Comparison of ENCODE assay signal across 8 mouse cellular contexts in the genomic region with DNA sequence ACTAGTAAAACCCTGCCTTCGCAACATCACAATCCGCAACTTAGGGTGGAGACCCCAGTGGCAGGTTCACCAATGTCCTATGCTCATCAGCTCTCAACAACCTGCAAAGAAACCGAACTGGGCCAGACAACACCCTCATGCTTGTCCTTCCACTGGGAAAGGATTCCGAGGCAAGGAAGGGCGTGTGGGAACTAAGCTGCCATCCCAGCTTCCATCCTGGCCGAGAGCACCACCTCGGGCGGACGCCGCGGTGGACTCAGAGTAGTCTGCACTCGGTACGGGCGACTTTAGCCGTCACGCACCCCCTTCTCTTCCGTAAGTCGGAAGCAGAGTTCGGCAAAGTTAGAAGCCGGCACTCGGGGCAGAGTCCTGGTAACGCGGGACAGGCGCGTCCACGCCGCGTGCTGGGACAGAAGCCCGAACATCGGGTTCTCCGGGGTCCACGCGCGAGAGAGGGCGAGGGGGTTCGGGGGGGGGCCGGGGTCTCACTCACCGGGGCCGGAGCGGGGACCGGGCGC. TPM values are rescaled to one million over a fixed set of nuclear protein-coding genes. Genes with fewer than 3 reads are reported as not detected.
DNase-seq lines count a peak whose midpoint lies in the region; ATAC-seq and TF ChIP-seq lines count a peak whose summit lies in the region.

No protein-coding gene starts in this region.

- ATAC-seq in heart, embryonic 12.5 days (ENCODE audit: insufficient number of reproducible peaks, low FRiP score): peak; percentile 16; the same call in 1 of the 2 replicates
- peak; percentile 40 for ATAC-seq in kidney, postnatal 0 days (replicated peaks; ENCODE audit: low FRiP score, low read depth)

- no peaks in the 10 kb centered on the region for H3K27me3 ChIP-seq in heart, embryonic 12.5 days (replicated peaks)
- no peaks in the 10 kb centered on the region for H3K27me3 ChIP-seq in kidney, postnatal 0 days (ENCODE audit: insufficient read depth, low read length)
- no peaks in the 10 kb centered on the region for H3K27me3 ChIP-seq in spleen, adult 2 months (ENCODE audit: control insufficient read depth, insufficient read depth, low read length)

- TF ChIP-seq POLR2A in cortical plate, adult 2 months (IDR thresholded peaks at IDR 0.05; ENCODE audit: extremely low read depth, insufficient read depth, low read length): no peak
- TF ChIP-seq POLR2A in spleen, adult 2 months (IDR thresholded peaks at IDR 0.05; ENCODE audit: low read depth, low read length): no peak

- H3K27ac ChIP-seq in cortical plate, adult 2 months (ENCODE audit: insufficient read depth, low read length): no peak overlapping the region
- peak overlapping the region; percentile 78 for H3K27ac ChIP-seq in heart, embryonic 12.5 days (ENCODE audit: poor library complexity, severe bottlenecking)
- H3K27ac ChIP-seq in kidney, postnatal 0 days: peak overlapping the region; percentile 76
- no peak overlapping the region for H3K27ac ChIP-seq in spleen, adult 2 months (ENCODE audit: insufficient read depth, low read length)

- peak overlapping the region; percentile 78 for H3K4me2 ChIP-seq in heart, embryonic 12.5 days
- H3K4me2 ChIP-seq in kidney, postnatal 0 days (ENCODE audit: low read length): peak overlapping the region; percentile 71

- no peaks in the 10 kb centered on the region for H3K9me3 ChIP-seq in heart, embryonic 12.5 days (replicated peaks)
- H3K9me3 ChIP-seq in kidney, postnatal 0 days (replicated peaks; ENCODE audit: low read length): no peaks in the 10 kb centered on the region

- peak overlapping the region; percentile 65 for H3K4me3 ChIP-seq in cortical plate, adult 2 months (ENCODE audit: insufficient read depth, low read length)
- H3K4me3 ChIP-seq in heart, embryonic 12.5 days: peak overlapping the region; percentile 85
- peak overlapping the region; percentile 68 for H3K4me3 ChIP-seq in kidney, postnatal 0 days (replicated peaks; ENCODE audit: low read depth, low read length)
- peak overlapping the region; percentile 59 for H3K4me3 ChIP-seq in spleen, adult 2 months (ENCODE audit: extremely low read depth, insufficient read depth, insufficient read length)

- DNase-seq in A20 (ENCODE audit: low read depth, low spot score) (peak; percentile 72), MN1 (ENCODE audit: low spot score) (peak; percentile 70)
- peak; percentile 77 for DNase-seq in kidney, postnatal 0 days (ENCODE audit: low spot score)
- peak; percentile 68 to 73 for DNase-seq in lung, postnatal 4 days
- peak in 1 of 2 experiments; percentile 42 for DNase-seq in spleen, adult 2 months (ENCODE audit: low read depth in 1 of 2, low spot score in 2 of 2)
- DNase-seq in layer of hippocampus, postnatal 36 days: no peak

- peaks cover 1% of the 10 kb centered on the region; the same call in 1 of the 2 replicates for H3K4me1 ChIP-seq in cortical plate, adult 2 months (ENCODE audit: control insufficient read depth, insufficient read depth, low read length)
- peaks cover 55% of the 10 kb centered on the region for H3K4me1 ChIP-seq in heart, embryonic 12.5 days (replicated peaks)
- peaks cover 17% of the 10 kb centered on the region for H3K4me1 ChIP-seq in kidney, postnatal 0 days (replicated peaks; ENCODE audit: insufficient read depth, low read length)
- H3K4me1 ChIP-seq in spleen, adult 2 months (ENCODE audit: control insufficient read depth, insufficient read depth, insufficient read length): peaks cover 6% of the 10 kb centered on the region; the same call in 1 of the 2 replicates

- no peaks in the 10 kb centered on the region for H3K36me3 ChIP-seq in heart, embryonic 12.5 days
- H3K36me3 ChIP-seq in kidney, postnatal 0 days (ENCODE audit: insufficient read depth, low read length): no peaks in the 10 kb centered on the region
- H3K36me3 ChIP-seq in spleen, adult 2 months (ENCODE audit: control insufficient read depth, insufficient read depth, low read length): no peaks in the 10 kb centered on the region

- H3K9ac ChIP-seq in heart, embryonic 12.5 days: peak overlapping the region; percentile 90
- H3K9ac ChIP-seq in kidney, postnatal 0 days (ENCODE audit: low read depth, low read length): peak overlapping the region; percentile 87

- no peak for TF ChIP-seq CTCF in cortical plate, adult 2 months (IDR thresholded peaks at IDR 0.05; ENCODE audit: extremely low read depth, insufficient read depth, low read length)
- TF ChIP-seq CTCF in kidney, postnatal 0 days (IDR thresholded peaks at IDR 0.05; ENCODE audit: low read depth): no peak
- TF ChIP-seq CTCF in spleen, adult 2 months (IDR thresholded peaks at IDR 0.05; ENCODE audit: extremely low read depth, insufficient read depth, insufficient read length, insufficient replicate concordance): no peak

- WGBS in heart, embryonic 12.5 days: 1% methylated on average over 42 of the region's 42 CpGs
- under 1% methylated on average over 42 of the region's 42 CpGs for WGBS in kidney, postnatal 0 days
- under 1% methylated on average over 42 of the region's 42 CpGs for WGBS in spleen, adult 2 months

RNA-seq across cellular contexts. Expression of a gene that starts 0.4 kb away (rescaled TPM):
- polyA plus RNA-seq in cortical plate, adult 2 months (2012; rRNA removed): 10.4 and 10.6 TPM in 2 replicates
- 40.1 and 42.0 TPM in 2 replicates for polyA plus RNA-seq in heart, embryonic 12.5 days (2016; fragmentation: Nextera tagmentation; extraction: Ambion mirVana)
- 18.3 and 20.0 TPM in 2 replicates for polyA plus RNA-seq in kidney, postnatal 0 days (2015; fragmentation: Nextera tagmentation; extraction: Ambion mirVana)
- 9.4 and 9.6 TPM in 2 replicates for polyA plus RNA-seq in spleen, adult 2 months (2012; rRNA removed)
- 10 to 100 TPM; 13.1 to 14.6 TPM for total RNA-seq in layer of hippocampus, postnatal 36 days (2021)

Comparison
In these comparisons a context has a peak if more than half of its experiments do, and no peak if none do; other contexts are left out.
1. DNase-seq: peak in A20 (single experiment), MN1 (single experiment), kidney, postnatal 0 days (single experiment) and lung, postnatal 4 days (2 of 2); none in layer of hippocampus, postnatal 36 days (0 of 2).
2. H3K27ac ChIP-seq: peak in heart, embryonic 12.5 days (single experiment) and kidney, postnatal 0 days (single experiment); none in cortical plate, adult 2 months (single experiment) and spleen, adult 2 months (single experiment).
3. Peak in every context shown above with its lines, with median percentiles within 50 percentile points of each other: H3K4me3 ChIP-seq.